Mouse (Mus musculus) cerebellum, adult 2 months (tissue): ENCODE measurements around the gene Nqo1.

ENCODE experiments used
- CTCF ChIP-seq: fragments of 200-500 bp; IDR thresholded peaks from 2 replicates; pipeline ENCODE4 v1.5.1; 2011; ENCODE audit warnings: low read depth, mild to moderate bottlenecking, control low read depth, low read length, moderate library complexity, borderline replicate concordance; ENCODE audit not compliant: insufficient read depth
- POLR2A ChIP-seq: fragments of 200-500 bp; IDR thresholded peaks from 2 replicates; pipeline ENCODE4 v1.6.1; 2011; ENCODE audit warnings: low read length, control low read depth, borderline replicate concordance; ENCODE audit not compliant: insufficient read depth

DNA sequence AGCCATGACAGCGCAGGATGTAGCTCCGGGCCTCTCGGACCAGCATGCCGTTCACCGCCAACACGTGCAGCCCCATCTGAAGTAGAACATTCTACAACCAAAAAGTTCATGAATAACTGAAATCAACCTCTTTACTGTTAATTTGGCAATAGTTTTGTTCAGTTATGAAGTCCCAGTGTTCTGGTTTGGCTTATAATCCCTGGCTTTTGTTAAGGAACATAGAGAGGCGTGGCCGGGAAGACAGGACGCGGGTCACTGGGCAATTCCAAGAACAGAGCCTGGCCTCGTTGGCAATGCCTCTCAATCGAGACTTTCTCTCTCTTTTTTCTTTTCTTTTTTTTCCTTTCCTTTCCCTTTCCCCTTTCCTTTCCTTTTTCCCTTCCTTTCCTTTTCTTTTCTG, 14.0 kb upstream of the Nqo1 start:
- TF ChIP-seq CTCF = no peak
- no peak for TF ChIP-seq POLR2A
